Mouse (Mus musculus) cortical plate, adult 2 months (tissue): ENCODE data around the gene Csrp1.

Experiments used
- CTCF ChIP-seq: fragments of 200-500 bp; IDR thresholded peaks from 2 replicates; pipeline ENCODE4 v1.5.1; 2011; ENCODE audit warnings: mild to moderate bottlenecking, control low read depth, low read length; ENCODE audit not compliant: insufficient read depth; ENCODE audit errors: extremely low read depth
- POLR2A ChIP-seq: fragments of 200-500 bp; IDR thresholded peaks from 2 replicates; pipeline ENCODE4 v1.6.1; 2011; ENCODE audit warnings: mild to moderate bottlenecking, low read length, control low read depth; ENCODE audit not compliant: insufficient read depth; ENCODE audit errors: extremely low read depth

- TF ChIP-seq CTCF (no peak), POLR2A (no peak)
Measured at GRCm38 (mm10) chr1:135731393-135731792, 11.5 kb downstream of the Csrp1 start.
